In genomic region chr3:10127505-10127904, GRCm38 (mm10) we compare ENCODE assay signal across 17 mouse cellular contexts. TPM values are rescaled to one million over a fixed set of nuclear protein-coding genes. Genes with fewer than 3 reads are reported as not detected.
DNase-seq lines count a peak whose midpoint lies in the region; ATAC-seq lines count a peak whose summit lies in the region.
"Had no signal": no experiment of that assay in that cellular context is flagged by ENCODE, and none has a peak within 500 bp of the region (broad histone marks: within the 10 kb centered on the region; RNA-seq: fewer than 3 reads in every experiment).

No protein-coding gene starts in this region.

- 88% methylated on average over 2 of the region's 2 CpGs for WGBS in hindbrain, embryonic 13.5 days
- WGBS in hindbrain, embryonic 11.5 days: 97% methylated on average over 2 of the region's 2 CpGs
- 58% methylated on average over 2 of the region's 2 CpGs for WGBS in liver, embryonic 13.5 days (ENCODE audit: insufficient replicate concordance)
- 80% methylated on average over 2 of the region's 2 CpGs for WGBS in liver, embryonic 12.5 days (ENCODE audit: insufficient replicate concordance)
- 66% methylated on average over 2 of the region's 2 CpGs for WGBS in liver, embryonic 15.5 days (ENCODE audit: insufficient replicate concordance)

- ATAC-seq in hindbrain, embryonic 13.5 days (ENCODE audit: low FRiP score): no peak
- no peak for ATAC-seq in hindbrain, embryonic 11.5 days (ENCODE audit: low FRiP score)
- peak; percentile 41; the same call in 1 of the 2 replicates for ATAC-seq in liver, embryonic 13.5 days (ENCODE audit: low read depth)
- no peak for ATAC-seq in liver, embryonic 12.5 days
- peak; percentile 67 for ATAC-seq in liver, embryonic 15.5 days (ENCODE audit: insufficient read depth)

- H3K9ac ChIP-seq in hindbrain, embryonic 13.5 days: no peak overlapping the region
- H3K9ac ChIP-seq in hindbrain, embryonic 11.5 days (ENCODE audit: low read depth, low read length): no peak overlapping the region
- H3K9ac ChIP-seq in liver, embryonic 13.5 days: no peak overlapping the region
- H3K9ac ChIP-seq in liver, embryonic 12.5 days: no peak overlapping the region
- H3K9ac ChIP-seq in liver, embryonic 15.5 days: no peak overlapping the region
- H3K9ac ChIP-seq: forebrain, embryonic 13.5 days had no signal

- H3K4me3 ChIP-seq in hindbrain, embryonic 13.5 days: no peak overlapping the region
- no peak overlapping the region for H3K4me3 ChIP-seq in hindbrain, embryonic 11.5 days (ENCODE audit: low read depth, low read length)
- H3K4me3 ChIP-seq in liver, embryonic 13.5 days (replicated peaks): no peak overlapping the region
- H3K4me3 ChIP-seq in liver, embryonic 12.5 days: no peak overlapping the region
- H3K4me3 ChIP-seq in liver, embryonic 15.5 days (replicated peaks): no peak overlapping the region
- H3K4me3 ChIP-seq: embryonic facial prominence, embryonic 10.5 days; forebrain, embryonic 13.5 days; myocyte had no signal

- no peak for DNase-seq in hindbrain, embryonic 11.5 days (ENCODE audit: low spot score)
- DNase-seq in liver, embryonic 13.5 days: no peak
- DNase-seq in adipocyte (ENCODE audit: low spot score): peak; percentile 31
- no peak for DNase-seq in spleen, postnatal 36 days (ENCODE audit: low spot score in 2 of 2)
- DNase-seq in right cerebral cortex, postnatal 14 days: no peak
- DNase-seq: adrenal gland, adult 2 months; gastrocnemius, postnatal 36 days; kidney, adult 11 months; lung, adult 18-20 months; lung, postnatal 14 days had no signal

- 0 out of 2 replicates have a peak, but pooled peaks cover 5% of the 10 kb centered on the region for H3K4me1 ChIP-seq in hindbrain, embryonic 13.5 days (replicated peaks)
- H3K4me1 ChIP-seq in hindbrain, embryonic 11.5 days (replicated peaks; ENCODE audit: control insufficient read depth, insufficient read depth, low read length): no peaks in the 10 kb centered on the region
- H3K4me1 ChIP-seq in liver, embryonic 13.5 days (replicated peaks): peaks cover 9% of the 10 kb centered on the region; the same call in 1 of the 2 replicates
- H3K4me1 ChIP-seq in liver, embryonic 12.5 days: peaks cover 11% of the 10 kb centered on the region
- H3K4me1 ChIP-seq in liver, embryonic 15.5 days (replicated peaks): 0 out of 2 replicates have a peak, but pooled peaks cover 7% of the 10 kb centered on the region
- H3K4me1 ChIP-seq: embryonic facial prominence, embryonic 10.5 days had no signal

- no peaks in the 10 kb centered on the region for H3K27me3 ChIP-seq in hindbrain, embryonic 13.5 days
- H3K27me3 ChIP-seq in hindbrain, embryonic 11.5 days (ENCODE audit: control insufficient read depth, insufficient read depth, low read length): no peaks in the 10 kb centered on the region
- 0 out of 2 replicates have a peak, but pooled peaks cover 4% of the 10 kb centered on the region for H3K27me3 ChIP-seq in liver, embryonic 13.5 days
- H3K27me3 ChIP-seq in liver, embryonic 12.5 days (replicated peaks): peaks cover 7% of the 10 kb centered on the region; the same call in 1 of the 2 replicates
- H3K27me3 ChIP-seq in liver, embryonic 15.5 days: no peaks in the 10 kb centered on the region; the same call in 1 of the 2 replicates
- H3K27me3 ChIP-seq: forebrain, embryonic 13.5 days had no signal

- peak overlapping the region; percentile 19; the same call in 1 of the 2 replicates for H3K27ac ChIP-seq in hindbrain, embryonic 13.5 days
- no peak overlapping the region for H3K27ac ChIP-seq in hindbrain, embryonic 11.5 days (ENCODE audit: low read depth, low read length)
- H3K27ac ChIP-seq in liver, embryonic 13.5 days: no peak overlapping the region
- H3K27ac ChIP-seq in liver, embryonic 12.5 days: no peak overlapping the region
- no peak overlapping the region for H3K27ac ChIP-seq in liver, embryonic 15.5 days (replicated peaks)
- H3K27ac ChIP-seq: embryonic facial prominence, embryonic 10.5 days; forebrain, embryonic 13.5 days had no signal

- no peak overlapping the region for H3K4me2 ChIP-seq in hindbrain, embryonic 13.5 days
- no peak overlapping the region for H3K4me2 ChIP-seq in hindbrain, embryonic 11.5 days (replicated peaks; ENCODE audit: low read depth, low read length)
- no peak overlapping the region for H3K4me2 ChIP-seq in liver, embryonic 13.5 days
- no peak overlapping the region for H3K4me2 ChIP-seq in liver, embryonic 12.5 days
- no peak overlapping the region for H3K4me2 ChIP-seq in liver, embryonic 15.5 days
- H3K4me2 ChIP-seq: forebrain, embryonic 13.5 days had no signal

- no peaks in the 10 kb centered on the region for H3K36me3 ChIP-seq in hindbrain, embryonic 13.5 days
- no peaks in the 10 kb centered on the region for H3K36me3 ChIP-seq in hindbrain, embryonic 11.5 days (ENCODE audit: control insufficient read depth, insufficient read depth, low read length)
- H3K36me3 ChIP-seq in liver, embryonic 13.5 days: no peaks in the 10 kb centered on the region
- H3K36me3 ChIP-seq in liver, embryonic 12.5 days: no peaks in the 10 kb centered on the region
- H3K36me3 ChIP-seq in liver, embryonic 15.5 days (replicated peaks): no peaks in the 10 kb centered on the region
- H3K36me3 ChIP-seq: embryonic facial prominence, embryonic 10.5 days had no signal

- no peaks in the 10 kb centered on the region for H3K9me3 ChIP-seq in hindbrain, embryonic 13.5 days
- H3K9me3 ChIP-seq in hindbrain, embryonic 11.5 days (ENCODE audit: control insufficient read depth, low read length): no peaks in the 10 kb centered on the region
- H3K9me3 ChIP-seq in liver, embryonic 13.5 days (replicated peaks): no peaks in the 10 kb centered on the region
- no peaks in the 10 kb centered on the region for H3K9me3 ChIP-seq in liver, embryonic 12.5 days (replicated peaks)
- no peaks in the 10 kb centered on the region for H3K9me3 ChIP-seq in liver, embryonic 15.5 days (replicated peaks)
- H3K9me3 ChIP-seq: embryonic facial prominence, embryonic 10.5 days; forebrain, embryonic 13.5 days had no signal

RNA-seq across cellular contexts. Expression of gene Gm9833, which starts 39.6 kb away (rescaled TPM):
- polyA plus RNA-seq in hindbrain, embryonic 13.5 days (2015; fragmentation: Nextera tagmentation; extraction: Ambion mirVana): 6.8 and 7.6 TPM in 2 replicates
- polyA plus RNA-seq in hindbrain, embryonic 11.5 days (2014; fragmentation: Nextera tagmentation; extraction: Ambion mirVana): 8.0 and 10.3 TPM in 2 replicates
- polyA plus RNA-seq in liver, embryonic 13.5 days (2015; fragmentation: Nextera tagmentation; extraction: Ambion mirVana): 1.0 and 2.0 TPM in 2 replicates
- 2.1 and 2.2 TPM in 2 replicates for polyA plus RNA-seq in liver, embryonic 12.5 days (2016; fragmentation: Nextera tagmentation; extraction: Ambion mirVana)
- 1.3 TPM in 2 replicates for polyA plus RNA-seq in liver, embryonic 15.5 days (2015; fragmentation: Nextera tagmentation; extraction: Ambion mirVana)
- polyA plus RNA-seq: adrenal gland, adult 2 months; large intestine, adult 2 months had no signal

Comparison
In these comparisons a context has a peak if more than half of its experiments do, and no peak if none do; other contexts are left out.
1. ATAC-seq: peak in liver, embryonic 13.5 days (single experiment) and liver, embryonic 15.5 days (single experiment); none in hindbrain, embryonic 13.5 days (single experiment), hindbrain, embryonic 11.5 days (single experiment) and liver, embryonic 12.5 days (single experiment).